Mouse (Mus musculus) bone marrow, adult 2 months (tissue): ENCODE results near the gene Psma5.

Experiments used
- CTCF ChIP-seq: fragments of 200-500 bp; IDR thresholded peaks from 2 replicates; pipeline ENCODE4 v1.5.1; 2011; ENCODE audit warnings: low read length, control low read depth; ENCODE audit not compliant: control insufficient read depth, insufficient read depth
- POLR2A ChIP-seq: fragments of 200-500 bp; IDR thresholded peaks from 2 replicates; pipeline ENCODE4 v1.6.1; 2011; ENCODE audit warnings: low read depth, mild to moderate bottlenecking, control low read depth, low read length, borderline replicate concordance; ENCODE audit not compliant: control insufficient read depth

DNA sequence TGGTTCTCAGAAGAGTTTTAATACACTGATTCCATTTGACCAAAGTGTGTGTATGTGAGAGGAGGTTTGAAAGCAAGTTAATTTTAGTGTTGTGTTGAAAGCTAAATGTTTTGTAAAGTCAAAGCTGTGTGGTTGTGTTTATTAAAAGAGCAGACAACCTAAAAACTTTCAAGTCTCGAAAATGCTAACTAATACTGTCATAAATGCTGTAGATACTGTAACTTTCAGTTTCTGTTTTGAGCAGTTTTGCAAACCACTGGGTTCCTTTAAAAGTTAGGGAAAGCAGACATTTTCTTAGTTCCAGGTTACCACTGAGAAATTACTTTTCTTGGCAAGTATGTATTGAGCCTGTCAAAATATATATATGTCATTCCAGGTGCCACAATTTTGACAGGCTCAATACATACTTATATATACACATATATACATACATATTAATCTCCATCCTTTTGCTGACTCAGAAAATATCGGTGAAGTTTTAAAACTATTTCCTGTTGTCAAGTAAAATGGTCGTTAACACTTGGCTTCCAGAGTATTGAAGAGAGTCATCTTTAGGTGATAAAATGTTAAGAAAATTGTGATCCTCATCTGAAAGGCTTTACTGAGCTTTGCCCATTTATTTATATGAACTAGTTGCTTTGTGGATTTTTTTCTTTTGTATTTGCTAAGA, 1.2 kb downstream of the Psma5 start:
- TF ChIP-seq CTCF, result no peak
- TF ChIP-seq POLR2A, result no peak
